Mouse (Mus musculus) small intestine, adult 2 months (tissue): Measurements from ENCODE around the gene Hcar2.

Experiments
- CTCF ChIP-seq: fragments of 200-500 bp; IDR thresholded peaks from 2 replicates; pipeline ENCODE4 v1.5.1; 2012; ENCODE audit warnings: low read depth, mild to moderate bottlenecking, control low read depth, inconsistent platforms, low read length, moderate library complexity, mixed read lengths; ENCODE audit not compliant: insufficient replicate concordance, insufficient read length; ENCODE audit errors: extremely low read depth
- POLR2A ChIP-seq: fragments of 200-500 bp; IDR thresholded peaks from 2 replicates; pipeline ENCODE4 v1.6.1; 2012; ENCODE audit warnings: low read depth, mild to moderate bottlenecking, control low read depth, inconsistent platforms, low read length, moderate library complexity

DNA sequence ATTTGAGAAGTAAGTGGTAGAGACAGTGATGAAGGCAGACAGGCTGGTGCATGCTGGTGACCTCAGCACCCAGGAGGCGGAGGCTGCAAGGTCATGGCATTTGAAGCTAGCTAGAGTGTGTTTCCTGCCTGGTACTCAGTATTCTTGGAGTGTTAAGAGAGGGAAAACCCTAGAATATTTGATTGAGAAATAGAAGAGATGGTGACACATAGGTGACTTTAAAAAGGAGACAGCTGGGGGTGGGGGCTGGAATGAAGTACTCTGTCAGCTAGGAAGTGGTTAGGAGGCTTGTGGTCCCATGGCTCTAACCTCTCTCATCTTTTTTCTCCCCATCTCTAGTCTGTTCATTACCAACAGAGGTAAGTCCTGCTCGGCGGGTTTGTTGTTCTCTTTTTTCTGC lies 49.6 kb upstream of the Hcar2 start:
- no peak for TF ChIP-seq POLR2A
- TF ChIP-seq CTCF = no peak
